Mouse (Mus musculus): ENCODE data around the gene Rora.

- TF ChIP-seq CTCF (IDR thresholded peaks at IDR 0.05; ENCODE audit: borderline replicate concordance, control insufficient read depth, extremely low read depth, insufficient read depth, low read length, poor library complexity) (no peak), POLR2A (IDR thresholded peaks at IDR 0.05; ENCODE audit: control insufficient read depth, extremely low read depth, insufficient read depth, low read length, poor library complexity) (no peak)
Measured at GRCm38 (mm10) chr9:68756976-68757375, 103.4 kb downstream of the Rora start.

Measured in thymus, adult 2 months (tissue).